Mouse (Mus musculus) embryonic facial prominence, embryonic 10.5 days (tissue): ENCODE data around the gene Naa80. TPM values are rescaled to one million over a fixed set of nuclear protein-coding genes. Genes with fewer than 3 reads are reported as not detected.
A peak's percentile ranks its signal among the peaks of the same experiment; 100 is the strongest.

ENCODE experiments used
- DNase-seq: peaks from one replicate; pipeline ENCODE4 v3.0.0-alpha.2; 2017; ENCODE audit warnings: low spot score
- H3K27ac ChIP-seq: fragments of 300-500 bp; sonication (generic); replicated peaks from 2 replicates; pipeline ENCODE4 v1.5.1; 2016; ENCODE audit warnings: mild to moderate bottlenecking
- H3K27me3 ChIP-seq: fragments of 300-500 bp; sonication (generic); replicated peaks from 2 replicates; pipeline ENCODE4 v1.6.1; 2016; ENCODE audit warnings: low read depth, mild to moderate bottlenecking; ENCODE audit not compliant: poor library complexity, severe bottlenecking
- H3K36me3 ChIP-seq: fragments of 300-500 bp; sonication (generic); replicated peaks from 2 replicates; pipeline ENCODE4 v1.6.1; 2016; ENCODE audit warnings: mild to moderate bottlenecking, moderate library complexity
- H3K4me1 ChIP-seq: fragments of 300-500 bp; sonication (generic); 2 replicates; pipeline ENCODE4 v1.6.1; 2016
- H3K4me3 ChIP-seq: fragments of 300-500 bp; sonication (generic); 2 replicates; pipeline ENCODE4 v1.5.1; 2016; ENCODE audit warnings: mild to moderate bottlenecking, moderate library complexity
- H3K9me3 ChIP-seq: fragments of 300-500 bp; sonication (generic); 2 replicates; pipeline ENCODE4 v1.6.1; 2016; ENCODE audit warnings: mild to moderate bottlenecking
- WGBS: fragments of 180-500 bp; shearing (Covaris S2); methylation state at CpG from one replicate; pipeline ENCODE4 v1.1.7; 2016; 5-methylcytosine and 5-hydroxymethylcytosine counted together
- polyA plus RNA-seq: library from polyadenylated mRNA; unstranded; fragments of >200 nt; fragmentation: Nextera tagmentation; extraction: Ambion mirVana; gene quantifications from 2 replicates; pipeline ENCODE4 v1.2.1, GENCODE M21; 2016

Gene Naa80
- 18.9 and 20.3 TPM in 2 replicates for polyA plus RNA-seq

- Histone ChIP-seq H3K4me1 (peaks cover 75% of the 10 kb centered on the region), H3K4me3 (peak within 1 kb of the TSS; percentile 77), H3K27ac (peak within 1 kb of the TSS; percentile 93; the same call in 1 of the 2 replicates), H3K27me3 (no peaks in the 10 kb centered on the region), H3K9me3 (no peaks in the 10 kb centered on the region), H3K36me3 (peaks cover 35% of the 10 kb centered on the region)
- DNase-seq = no peak
- WGBS = 75% methylated on average over 3 of the region's 3 CpGs
These were observed at the start of gene Naa80 for GRCm38 (mm10) chr9:107578587-107578986. Gene Naa80 (plus strand): TSS chr9:107578887.

- peaks cover 40% of the 10 kb centered on the region for H3K4me1 ChIP-seq
- peak within 1 kb of the TSS; percentile 84 for H3K27ac ChIP-seq
- H3K36me3 ChIP-seq = peaks cover 25% of the 10 kb centered on the region
- no peaks in the 10 kb centered on the region for H3K9me3 ChIP-seq
- DNase-seq = peak; percentile 94
- WGBS = under 1% methylated on average over 48 of the region's 48 CpGs
- H3K27me3 ChIP-seq = peaks cover 9% of the 10 kb centered on the region; the same call in 1 of the 2 replicates
- H3K4me3 ChIP-seq = peak within 1 kb of the TSS; percentile 93
These were observed 44.8 kb upstream of the Naa80 start, which contains the start of gene Tmem115 for GRCm38 (mm10) chr9:107533791-107534407. Gene Tmem115 (plus strand): TSS chr9:107533945.

- H3K4me3 ChIP-seq = peak overlapping the region; percentile 93
- peaks cover 32% of the 10 kb centered on the region for H3K36me3 ChIP-seq
- peak; percentile 42 for DNase-seq
- H3K27me3 ChIP-seq = peaks cover 5% of the 10 kb centered on the region; the same call in 1 of the 2 replicates
- WGBS = 1% methylated on average over 40 of the region's 40 CpGs
- peaks cover 40% of the 10 kb centered on the region for H3K4me1 ChIP-seq
- no peaks in the 10 kb centered on the region for H3K9me3 ChIP-seq
- peak overlapping the region; percentile 84 for H3K27ac ChIP-seq
These were observed 44.1 kb upstream of the Naa80 start for GRCm38 (mm10) chr9:107534408-107535202.

- no peak overlapping the region for H3K27ac ChIP-seq
- H3K36me3 ChIP-seq = peaks cover 40% of the 10 kb centered on the region
- WGBS = 92% methylated on average over 7 of the region's 7 CpGs
- H3K4me1 ChIP-seq = peaks cover 68% of the 10 kb centered on the region
- no peak overlapping the region for H3K4me3 ChIP-seq
- no peak for DNase-seq
- no peaks in the 10 kb centered on the region for H3K27me3 ChIP-seq
- H3K9me3 ChIP-seq = no peaks in the 10 kb centered on the region
These were observed 40.5 kb upstream of the Naa80 start for GRCm38 (mm10) chr9:107538231-107538630.

- no peaks in the 10 kb centered on the region for H3K9me3 ChIP-seq
- DNase-seq = no peak
- H3K36me3 ChIP-seq = peaks cover 45% of the 10 kb centered on the region
- no peak overlapping the region for H3K4me3 ChIP-seq
- WGBS = 91% methylated on average over 3 of the region's 3 CpGs
- H3K4me1 ChIP-seq = peaks cover 67% of the 10 kb centered on the region
- H3K27me3 ChIP-seq = no peaks in the 10 kb centered on the region
- H3K27ac ChIP-seq = no peak overlapping the region
These were observed 40.0 kb upstream of the Naa80 start for GRCm38 (mm10) chr9:107538711-107539110.

GRCm38 (mm10) chr9:107539940-107540339 lies 38.7 kb upstream of the Naa80 start:
- peaks cover 59% of the 10 kb centered on the region for H3K4me1 ChIP-seq
- no peak overlapping the region; the same call in 1 of the 2 replicates for H3K4me3 ChIP-seq
- 93% methylated on average over 8 of the region's 8 CpGs for WGBS
- peaks cover 58% of the 10 kb centered on the region for H3K36me3 ChIP-seq
- no peaks in the 10 kb centered on the region for H3K9me3 ChIP-seq
- no peak overlapping the region for H3K27ac ChIP-seq
- no peak for DNase-seq
- no peaks in the 10 kb centered on the region for H3K27me3 ChIP-seq

- WGBS = 80% methylated on average over 4 of the region's 4 CpGs
- Histone ChIP-seq H3K27me3 (no peaks in the 10 kb centered on the region), H3K36me3 (peaks cover 62% of the 10 kb centered on the region), H3K4me1 (peaks cover 58% of the 10 kb centered on the region), H3K4me3 (peak overlapping the region; percentile 66; the same call in 1 of the 2 replicates), H3K27ac (no peak overlapping the region), H3K9me3 (no peaks in the 10 kb centered on the region)
- DNase-seq = no peak
These were observed 38.3 kb upstream of the Naa80 start for GRCm38 (mm10) chr9:107540420-107540819.

- Histone ChIP-seq H3K36me3 (peaks cover 62% of the 10 kb centered on the region), H3K4me3 (peak overlapping the region; percentile 66), H3K27me3 (no peaks in the 10 kb centered on the region), H3K4me1 (peaks cover 57% of the 10 kb centered on the region), H3K27ac (no peak overlapping the region), H3K9me3 (no peaks in the 10 kb centered on the region)
- WGBS = 42% methylated on average over 10 of the region's 10 CpGs
- no peak for DNase-seq
These were observed 37.7 kb upstream of the Naa80 start for GRCm38 (mm10) chr9:107541005-107541404.

- no peaks in the 10 kb centered on the region for H3K27me3 ChIP-seq
- no peaks in the 10 kb centered on the region for H3K9me3 ChIP-seq
- H3K36me3 ChIP-seq = peaks cover 59% of the 10 kb centered on the region
- peaks cover 57% of the 10 kb centered on the region for H3K4me1 ChIP-seq
- under 1% methylated on average over 46 of the region's 46 CpGs for WGBS
- peak within 1 kb of the TSS; percentile 66 for H3K4me3 ChIP-seq
- peak; percentile 96 for DNase-seq
- H3K27ac ChIP-seq = peak within 1 kb of the TSS; percentile 75
These were observed 37.0 kb upstream of the Naa80 start, which contains the start of the genes Cyb561d2 and Nprl2 for GRCm38 (mm10) chr9:107541474-107542351. Gene Cyb561d2 (minus strand): TSS chr9:107542193. Gene Nprl2 (plus strand): TSS chr9:107542226.

GRCm38 (mm10) chr9:107542352-107542686 lies 36.4 kb upstream of the Naa80 start:
- peaks cover 53% of the 10 kb centered on the region for H3K36me3 ChIP-seq
- peaks cover 57% of the 10 kb centered on the region for H3K4me1 ChIP-seq
- under 1% methylated on average over 11 of the region's 11 CpGs for WGBS
- no peak for DNase-seq
- no peaks in the 10 kb centered on the region for H3K9me3 ChIP-seq
- H3K27ac ChIP-seq = peak overlapping the region; percentile 75
- peak overlapping the region; percentile 66 for H3K4me3 ChIP-seq
- peaks cover 1% of the 10 kb centered on the region; the same call in 1 of the 2 replicates for H3K27me3 ChIP-seq

GRCm38 (mm10) chr9:107542721-107543120 lies 36.0 kb upstream of the Naa80 start:
- peak overlapping the region; percentile 66 for H3K4me3 ChIP-seq
- 48% methylated on average over 8 of the region's 8 CpGs for WGBS
- H3K27ac ChIP-seq = peak overlapping the region; percentile 75; the same call in 1 of the 2 replicates
- H3K9me3 ChIP-seq = no peaks in the 10 kb centered on the region
- peaks cover 5% of the 10 kb centered on the region; the same call in 1 of the 2 replicates for H3K27me3 ChIP-seq
- DNase-seq = no peak
- H3K36me3 ChIP-seq = peaks cover 49% of the 10 kb centered on the region
- H3K4me1 ChIP-seq = peaks cover 59% of the 10 kb centered on the region

- peaks cover 60% of the 10 kb centered on the region for H3K4me1 ChIP-seq
These were observed 35.4 kb upstream of the Naa80 start for GRCm38 (mm10) chr9:107543299-107543698.

More at GRCm38 (mm10) chr9:107543299-107543698, 35.4 kb upstream of the Naa80 start:
- Histone ChIP-seq H3K9me3 (no peaks in the 10 kb centered on the region), H3K27ac (no peak overlapping the region), H3K36me3 (peaks cover 43% of the 10 kb centered on the region), H3K27me3 (peaks cover 11% of the 10 kb centered on the region; the same call in 1 of the 2 replicates), H3K4me3 (peak overlapping the region; percentile 66)
- 84% methylated on average over 11 of the region's 11 CpGs for WGBS
- DNase-seq = no peak
